Mouse (Mus musculus) midbrain, postnatal 0 days (tissue): ENCODE measurements around the gene Gm20388. TPM values are rescaled to one million over a fixed set of nuclear protein-coding genes. Genes with fewer than 3 reads are reported as not detected.

Experiments used
- ATAC-seq: fragments of 200-750 bp; cut with Nextera tagmentation; 2 replicates; pipeline ENCODE4 v1.8.0; 2017; ENCODE audit warnings: moderate number of reproducible peaks, mild to moderate bottlenecking, moderate TSS enrichment, moderate library complexity; ENCODE audit not compliant: low FRiP score
- DNase-seq: peaks from one replicate; pipeline ENCODE4 v3.0.0-alpha.2; 2015; ENCODE audit warnings: low spot score
- H3K27ac ChIP-seq: fragments of 300-500 bp; sonication (generic); 2 replicates; pipeline ENCODE4 v1.5.1; 2014; ENCODE audit warnings: low read depth, mild to moderate bottlenecking, low read length, mixed read lengths
- H3K27me3 ChIP-seq: fragments of 300-500 bp; sonication (generic); 2 replicates; pipeline ENCODE4 v1.6.1; 2014; ENCODE audit warnings: low read length, control low read depth, mixed read lengths; ENCODE audit not compliant: insufficient read depth
- H3K36me3 ChIP-seq: fragments of 300-500 bp; sonication (generic); 2 replicates; pipeline ENCODE4 v1.6.1; 2014; ENCODE audit warnings: low read length, control low read depth, mixed read lengths; ENCODE audit not compliant: insufficient read depth
- H3K4me1 ChIP-seq: fragments of 300-500 bp; sonication (generic); 2 replicates; pipeline ENCODE4 v1.6.1; 2014; ENCODE audit warnings: mild to moderate bottlenecking, control low read depth, antibody characterized with exemption, low read length, mixed read lengths; ENCODE audit not compliant: insufficient read depth
- H3K4me2 ChIP-seq: fragments of 300-500 bp; sonication (generic); 2 replicates; pipeline ENCODE4 v1.6.1; 2014; ENCODE audit warnings: low read depth, mild to moderate bottlenecking, low read length, mixed read lengths; ENCODE audit not compliant: poor library complexity, severe bottlenecking
- H3K4me3 ChIP-seq: fragments of 300-500 bp; sonication (generic); 2 replicates; pipeline ENCODE4 v1.5.1; 2014; ENCODE audit warnings: low read depth, mild to moderate bottlenecking, low read length, moderate library complexity
- H3K9ac ChIP-seq: fragments of 300-500 bp; sonication (generic); replicated peaks from 2 replicates; pipeline ENCODE4 v1.6.1; 2014; ENCODE audit warnings: mild to moderate bottlenecking, low read length, moderate library complexity, mixed read lengths; ENCODE audit not compliant: poor library complexity, severe bottlenecking
- H3K9me3 ChIP-seq: fragments of 300-500 bp; sonication (generic); 2 replicates; pipeline ENCODE4 v1.6.1; 2016; ENCODE audit warnings: low read length, control low read depth
- CTCF ChIP-seq: IDR thresholded peaks from 2 replicates; pipeline ENCODE4 v1.5.1; 2016; ENCODE audit warnings: antibody characterized with exemption, mild to moderate bottlenecking
- WGBS: fragments of 180-500 bp; shearing (Covaris S2); extraction: QIAGEN DNeasy Blood & Tissue Kit; methylation state at CpG from one replicate; pipeline ENCODE4 v1.1.7; 2014; 5-methylcytosine and 5-hydroxymethylcytosine counted together
- polyA plus RNA-seq: library from polyadenylated mRNA; unstranded; fragments of >200 nt; fragmentation: Nextera tagmentation; extraction: Ambion mirVana; gene quantifications from 2 replicates; pipeline ENCODE4 v1.2.1, GENCODE M21; 2015
- total RNA-seq: library from RNA; depleted of rRNA; stranded (reverse); fragments of >200 nt; gene quantifications from 2 replicates; pipeline ENCODE4 v1.2.3, GENCODE M21; 2014

Gm20388 gene
- total and polyA plus RNA-seq, 2 experiments from 2014 or later: 74.2 TPM; not detected in 1

- Histone ChIP-seq H3K27me3 (no peaks in the 10 kb centered on the region), H3K9me3 (no peaks in the 10 kb centered on the region), H3K9ac (no peak overlapping the region), H3K27ac (no peak overlapping the region), H3K4me1 (no peaks in the 10 kb centered on the region), H3K4me3 (no peak overlapping the region), H3K36me3 (no peaks in the 10 kb centered on the region), H3K4me2 (no peak overlapping the region)
- DNase-seq: peak; percentile 74
- ATAC-seq: peak; percentile 18; the same call in 1 of the 2 replicates
- 38% methylated on average over 7 of the region's 7 CpGs for WGBS
- TF ChIP-seq CTCF: peak; percentile 84
Observed at GRCm38 (mm10) chr8:123319522-123320164, 3409.0 kb downstream of the Gm20388 start.

DNA sequence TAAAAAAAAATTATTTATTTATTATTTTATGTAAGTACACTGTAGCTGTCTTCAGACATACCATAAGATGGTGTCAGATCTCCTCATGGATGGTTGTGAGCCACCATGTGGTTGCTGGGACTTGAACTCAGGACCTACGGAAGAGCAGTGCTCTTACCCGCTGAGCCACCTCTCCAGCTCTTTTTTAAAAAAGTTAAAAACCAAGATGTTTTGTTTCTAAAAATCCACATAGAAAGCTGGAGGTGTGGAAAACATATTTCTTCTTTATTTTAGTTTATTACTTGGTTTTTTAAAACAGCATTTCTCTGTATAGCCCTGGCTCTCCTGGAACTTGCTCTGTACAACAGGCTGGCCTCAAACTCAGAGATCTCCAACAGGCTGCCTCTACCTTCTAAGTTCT lies 3417.9 kb downstream of the Gm20388 start:
- H3K27ac ChIP-seq: no peak overlapping the region
- WGBS: 95% methylated on average over 2 of the region's 2 CpGs

DNA sequence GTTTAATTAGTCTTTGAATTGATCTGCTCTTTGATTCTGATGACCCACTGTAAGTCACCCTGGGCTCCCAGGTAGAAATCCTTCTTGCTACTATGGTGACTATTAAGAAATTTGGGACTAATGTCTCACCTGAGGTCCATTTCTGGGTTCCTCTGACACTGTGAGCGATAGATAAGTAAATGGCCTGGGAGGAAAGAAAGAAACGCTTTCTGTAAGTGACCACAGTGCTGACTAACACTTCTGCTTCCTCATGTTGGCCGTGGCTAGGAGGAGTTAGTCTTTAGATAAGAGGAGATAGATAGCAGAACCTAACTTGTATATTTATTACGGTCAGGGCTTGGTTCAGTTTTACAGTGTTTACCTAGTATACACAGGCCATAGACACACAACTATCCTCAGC lies 3418.7 kb downstream of the Gm20388 start:
- no peak for ATAC-seq
- WGBS: 87% methylated on average over 4 of the region's 4 CpGs
- no peak overlapping the region for H3K4me3 ChIP-seq
- no peak overlapping the region for H3K27ac ChIP-seq
- H3K4me2 ChIP-seq: no peak overlapping the region
- H3K27me3 ChIP-seq: no peaks in the 10 kb centered on the region
- no peaks in the 10 kb centered on the region for H3K9me3 ChIP-seq
- peaks cover 5% of the 10 kb centered on the region; the same call in 1 of the 2 replicates for H3K4me1 ChIP-seq
- DNase-seq: no peak
- H3K9ac ChIP-seq: no peak overlapping the region
- no peaks in the 10 kb centered on the region for H3K36me3 ChIP-seq
- TF ChIP-seq CTCF: no peak

More for the DNA sequence above, 3417.9 kb downstream of the Gm20388 start:
- no peaks in the 10 kb centered on the region for H3K9me3 ChIP-seq
- DNase-seq: no peak
- ATAC-seq: no peak
- H3K27me3 ChIP-seq: no peaks in the 10 kb centered on the region
- H3K36me3 ChIP-seq: no peaks in the 10 kb centered on the region
- no peak for TF ChIP-seq CTCF
- no peak overlapping the region for H3K4me2 ChIP-seq
- H3K9ac ChIP-seq: no peak overlapping the region
- no peak overlapping the region for H3K4me3 ChIP-seq
- H3K4me1 ChIP-seq: no peaks in the 10 kb centered on the region

GRCm38 (mm10) chr8:123329961-123330360 lies 3419.3 kb downstream of the Gm20388 start:
- no peak for ATAC-seq
- H3K27ac ChIP-seq: no peak overlapping the region
- no peak for TF ChIP-seq CTCF
- 58% methylated on average over 5 of the region's 5 CpGs for WGBS
- no peak for DNase-seq
- H3K9me3 ChIP-seq: no peaks in the 10 kb centered on the region
- H3K36me3 ChIP-seq: no peaks in the 10 kb centered on the region
- peaks cover 10% of the 10 kb centered on the region; the same call in 1 of the 2 replicates for H3K4me1 ChIP-seq
- H3K4me3 ChIP-seq: no peak overlapping the region
- no peak overlapping the region for H3K4me2 ChIP-seq
- no peaks in the 10 kb centered on the region for H3K27me3 ChIP-seq
- H3K9ac ChIP-seq: no peak overlapping the region

GRCm38 (mm10) chr8:123330701-123331100 lies 3420.1 kb downstream of the Gm20388 start:
- WGBS: 80% methylated on average over 6 of the region's 6 CpGs
- H3K27ac ChIP-seq: 0 out of 2 replicates have a peak overlapping the region, but pooled peaks have one; percentile 12

GRCm38 (mm10) chr8:123331301-123331700 lies 3420.7 kb downstream of the Gm20388 start:
- ATAC-seq (no peak), DNase-seq (no peak)
- H3K27me3 ChIP-seq: no peaks in the 10 kb centered on the region
- H3K4me1 ChIP-seq: peaks cover 10% of the 10 kb centered on the region; the same call in 1 of the 2 replicates
- H3K27ac ChIP-seq: peak overlapping the region; percentile 94
- TF ChIP-seq CTCF: no peak
- H3K9ac ChIP-seq: no peak overlapping the region
- H3K4me2 ChIP-seq: peak overlapping the region; percentile 79
- peak overlapping the region; percentile 85 for H3K4me3 ChIP-seq
- no peaks in the 10 kb centered on the region for H3K9me3 ChIP-seq
- no peaks in the 10 kb centered on the region for H3K36me3 ChIP-seq
- 77% methylated on average over 2 of the region's 2 CpGs for WGBS

More at GRCm38 (mm10) chr8:123330701-123331100, 3420.1 kb downstream of the Gm20388 start:
- ATAC-seq (no peak), DNase-seq (no peak)
- H3K4me3 ChIP-seq: no peak overlapping the region
- no peaks in the 10 kb centered on the region for H3K27me3 ChIP-seq
- H3K9ac ChIP-seq: no peak overlapping the region
- H3K4me2 ChIP-seq: no peak overlapping the region
- H3K36me3 ChIP-seq: no peaks in the 10 kb centered on the region
- H3K9me3 ChIP-seq: no peaks in the 10 kb centered on the region
- no peak for TF ChIP-seq CTCF
- peaks cover 10% of the 10 kb centered on the region; the same call in 1 of the 2 replicates for H3K4me1 ChIP-seq
